Mouse (Mus musculus): Measurements from ENCODE around the gene Bmp8a. TPM values are rescaled to one million over a fixed set of nuclear protein-coding genes. Genes with fewer than 3 reads are reported as not detected.
"Not testable (repeated sequence)": the region's sequence is repeated elsewhere in the genome, so short reads cannot be mapped to it uniquely, and the experiment has no call there.

Bmp8a gene
- polyA plus RNA-seq, 1 experiment from 2014 or later, result 0.32 TPM

- Histone ChIP-seq H3K36me3 (ENCODE audit: insufficient read depth, low read length) (peaks cover 69% of the 10 kb centered on the region), H3K9me3 (ENCODE audit: low read length) (no peaks in the 10 kb centered on the region), H3K27me3 (ENCODE audit: insufficient read depth, low read length) (no peaks in the 10 kb centered on the region), H3K4me3 (ENCODE audit: low read length) (no peak overlapping the region), H3K4me2 (replicated peaks; ENCODE audit: low read depth, low read length) (no peak overlapping the region), H3K4me1 (ENCODE audit: insufficient read depth, low read length) (no peaks in the 10 kb centered on the region), H3K9ac (replicated peaks; ENCODE audit: low read length) (no peak overlapping the region), H3K27ac (ENCODE audit: low read length) (no peak overlapping the region)
- 93% methylated on average over 7 of the region's 7 CpGs for WGBS
- no peak for ATAC-seq (ENCODE audit: low FRiP score, low TSS enrichment)
These were observed 15.6 kb upstream of the Bmp8a start for GRCm38 (mm10) chr4:123358613-123359012.

GRCm38 (mm10) chr4:123355941-123356340 lies 12.9 kb upstream of the Bmp8a start:
- H3K27ac ChIP-seq (ENCODE audit: low read length), result no peak overlapping the region
- H3K4me3 ChIP-seq (ENCODE audit: low read length), result no peak overlapping the region
- H3K9me3 ChIP-seq (ENCODE audit: low read length), result no peaks in the 10 kb centered on the region
- peaks cover 69% of the 10 kb centered on the region for H3K36me3 ChIP-seq (ENCODE audit: insufficient read depth, low read length)
- H3K4me1 ChIP-seq (ENCODE audit: insufficient read depth, low read length), result no peaks in the 10 kb centered on the region
- 83% methylated on average over 8 of the region's 8 CpGs for WGBS
- no peak for ATAC-seq (ENCODE audit: low FRiP score, low TSS enrichment)
- no peaks in the 10 kb centered on the region for H3K27me3 ChIP-seq (ENCODE audit: insufficient read depth, low read length)
- H3K9ac ChIP-seq (replicated peaks; ENCODE audit: low read length), result no peak overlapping the region
- no peak overlapping the region for H3K4me2 ChIP-seq (replicated peaks; ENCODE audit: low read depth, low read length)

GRCm38 (mm10) chr4:123353271-123353877 lies 10.3 kb upstream of the Bmp8a start:
- WGBS, result 91% methylated on average over 10 of the region's 10 CpGs
- H3K27me3 ChIP-seq (ENCODE audit: insufficient read depth, low read length), result no peaks in the 10 kb centered on the region
- no peak overlapping the region for H3K27ac ChIP-seq (ENCODE audit: low read length)
- no peaks in the 10 kb centered on the region for H3K4me1 ChIP-seq (ENCODE audit: insufficient read depth, low read length)
- peaks cover 63% of the 10 kb centered on the region for H3K36me3 ChIP-seq (ENCODE audit: insufficient read depth, low read length)
- H3K4me2 ChIP-seq (replicated peaks; ENCODE audit: low read depth, low read length), result no peak overlapping the region
- H3K4me3 ChIP-seq (ENCODE audit: low read length), result no peak overlapping the region
- no peak overlapping the region for H3K9ac ChIP-seq (replicated peaks; ENCODE audit: low read length)
- H3K9me3 ChIP-seq (ENCODE audit: low read length), result no peaks in the 10 kb centered on the region
- no peak for ATAC-seq (ENCODE audit: low FRiP score, low TSS enrichment)

DNA sequence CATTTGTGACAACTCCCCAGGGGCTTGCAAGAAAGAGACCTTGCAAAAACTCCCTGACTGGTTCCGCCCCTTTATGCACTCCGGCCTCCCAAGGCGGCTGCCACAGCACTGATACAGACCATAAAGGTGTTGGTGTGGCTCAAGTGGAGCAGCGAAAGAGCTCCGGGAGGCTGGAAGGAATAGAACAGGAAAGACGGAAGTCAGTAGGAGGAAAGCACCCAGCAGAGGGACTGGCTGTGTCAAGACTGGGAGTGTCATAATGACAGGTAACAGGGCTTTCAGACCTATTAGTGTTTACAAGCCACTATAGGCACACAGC lies 378 bp upstream of the Bmp8a start:
- peak; percentile 4; the same call in 1 of the 2 replicates for ATAC-seq (ENCODE audit: low FRiP score, low TSS enrichment)
- peak overlapping the region; percentile 47; the same call in 1 of the 2 replicates for H3K9ac ChIP-seq (replicated peaks; ENCODE audit: low read length)
- H3K9me3 ChIP-seq (ENCODE audit: low read length), result no peaks in the 10 kb centered on the region
- 3% methylated on average over 6 of the region's 6 CpGs for WGBS
- peaks cover 12% of the 10 kb centered on the region for H3K4me1 ChIP-seq (ENCODE audit: insufficient read depth, low read length)
- H3K27me3 ChIP-seq (ENCODE audit: insufficient read depth, low read length), result peaks cover 37% of the 10 kb centered on the region
- no peak overlapping the region for H3K27ac ChIP-seq (ENCODE audit: low read length)
- H3K36me3 ChIP-seq (ENCODE audit: insufficient read depth, low read length), result no peaks in the 10 kb centered on the region
- peak overlapping the region; percentile 92 for H3K4me2 ChIP-seq (replicated peaks; ENCODE audit: low read depth, low read length)
- peak overlapping the region; percentile 57 for H3K4me3 ChIP-seq (ENCODE audit: low read length)

- ATAC-seq (ENCODE audit: low FRiP score, low TSS enrichment), result no peak; the same call in 1 of the 2 replicates
- peaks cover 12% of the 10 kb centered on the region for H3K4me1 ChIP-seq (ENCODE audit: insufficient read depth, low read length)
- no peak overlapping the region for H3K27ac ChIP-seq (ENCODE audit: low read length)
- peak overlapping the region; percentile 92 for H3K4me2 ChIP-seq (replicated peaks; ENCODE audit: low read depth, low read length)
- peak overlapping the region; percentile 57 for H3K4me3 ChIP-seq (ENCODE audit: low read length)
- H3K27me3 ChIP-seq (ENCODE audit: insufficient read depth, low read length), result peaks cover 37% of the 10 kb centered on the region
- 3% methylated on average over 42 of the region's 43 CpGs for WGBS
- H3K9me3 ChIP-seq (ENCODE audit: low read length), result no peaks in the 10 kb centered on the region
- peak overlapping the region; percentile 31; the same call in 1 of the 2 replicates for H3K9ac ChIP-seq (replicated peaks; ENCODE audit: low read length)
- H3K36me3 ChIP-seq (ENCODE audit: insufficient read depth, low read length), result no peaks in the 10 kb centered on the region
These were observed 886 bp downstream of the Bmp8a start for GRCm38 (mm10) chr4:123342091-123342641.

- Histone ChIP-seq H3K9ac (replicated peaks; ENCODE audit: low read length) (no peak overlapping the region), H3K4me3 (ENCODE audit: low read length) (no peak overlapping the region), H3K4me2 (replicated peaks; ENCODE audit: low read depth, low read length) (no peak overlapping the region), H3K27me3 (ENCODE audit: insufficient read depth, low read length) (peaks cover 37% of the 10 kb centered on the region), H3K27ac (ENCODE audit: low read length) (no peak overlapping the region), H3K36me3 (ENCODE audit: insufficient read depth, low read length) (no peaks in the 10 kb centered on the region), H3K4me1 (ENCODE audit: insufficient read depth, low read length) (peaks cover 12% of the 10 kb centered on the region), H3K9me3 (ENCODE audit: low read length) (no peaks in the 10 kb centered on the region)
- no peak for ATAC-seq (ENCODE audit: low FRiP score, low TSS enrichment)
- 75% methylated on average over 5 of the region's 5 CpGs for WGBS
These were observed 2.8 kb downstream of the Bmp8a start for GRCm38 (mm10) chr4:123340232-123340631.

DNA sequence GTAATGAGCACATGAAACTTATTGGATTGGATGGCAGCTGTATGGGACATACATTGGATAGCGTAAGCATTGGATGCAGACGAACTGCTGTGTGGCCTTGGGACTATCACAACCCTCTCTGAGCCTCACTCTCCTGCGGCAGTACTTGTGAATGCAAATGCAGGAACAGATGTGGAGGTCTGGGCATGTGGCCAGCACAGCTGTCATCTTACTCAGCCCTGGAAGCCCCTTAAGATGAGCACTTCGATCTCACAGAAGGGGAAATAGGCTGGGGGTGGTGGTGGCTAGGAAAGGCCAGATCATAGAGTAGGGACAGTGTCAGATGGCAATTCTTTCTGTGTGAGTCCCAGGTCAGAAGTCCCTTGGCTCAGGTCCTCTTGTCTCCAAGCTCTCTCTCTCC lies 5.4 kb downstream of the Bmp8a start:
- H3K4me1 ChIP-seq (ENCODE audit: insufficient read depth, low read length), result peaks cover 7% of the 10 kb centered on the region
- H3K27me3 ChIP-seq (ENCODE audit: insufficient read depth, low read length), result peaks cover 25% of the 10 kb centered on the region
- no peak overlapping the region for H3K4me3 ChIP-seq (ENCODE audit: low read length)
- no peak overlapping the region for H3K4me2 ChIP-seq (replicated peaks; ENCODE audit: low read depth, low read length)
- 69% methylated on average over 4 of the region's 4 CpGs for WGBS
- H3K27ac ChIP-seq (ENCODE audit: low read length), result no peak overlapping the region
- no peak for ATAC-seq (ENCODE audit: low FRiP score, low TSS enrichment)
- no peak overlapping the region for H3K9ac ChIP-seq (replicated peaks; ENCODE audit: low read length)
- peaks cover 4% of the 10 kb centered on the region; the same call in 1 of the 2 replicates for H3K9me3 ChIP-seq (ENCODE audit: low read length)
- no peaks in the 10 kb centered on the region for H3K36me3 ChIP-seq (ENCODE audit: insufficient read depth, low read length)

GRCm38 (mm10) chr4:123335796-123336585 lies 7.1 kb downstream of the Bmp8a start:
- H3K27me3 ChIP-seq (ENCODE audit: insufficient read depth, low read length), result peaks cover 9% of the 10 kb centered on the region
- WGBS, result 70% methylated on average over 14 of the region's 14 CpGs
- no peak for ATAC-seq (ENCODE audit: low FRiP score, low TSS enrichment)

DNA sequence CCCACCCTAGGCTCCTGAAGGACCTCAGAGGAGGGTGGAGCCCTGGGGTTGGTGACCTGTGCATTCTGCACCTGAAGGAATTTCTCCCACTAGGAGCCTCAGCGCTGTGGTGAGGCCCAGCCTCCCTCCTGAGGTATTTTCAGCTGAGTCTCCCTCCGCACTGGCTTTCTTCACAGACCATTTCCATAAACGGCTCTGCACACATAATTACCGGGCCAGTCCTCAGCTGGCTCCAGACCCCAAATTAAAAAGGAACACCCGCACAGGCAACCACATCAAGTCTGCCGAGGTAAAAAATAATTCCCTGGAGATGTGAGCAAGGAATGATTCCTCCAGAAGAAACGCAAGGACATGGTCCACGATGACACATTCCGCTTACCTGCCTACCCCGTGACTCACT lies 7.8 kb downstream of the Bmp8a start:
- H3K27me3 ChIP-seq (ENCODE audit: insufficient read depth, low read length); H3K36me3 ChIP-seq (ENCODE audit: insufficient read depth, low read length); H3K4me3 ChIP-seq (ENCODE audit: low read length); H3K27ac ChIP-seq (ENCODE audit: low read length); H3K4me1 ChIP-seq (ENCODE audit: insufficient read depth, low read length); H3K9ac ChIP-seq (replicated peaks; ENCODE audit: low read length); H3K4me2 ChIP-seq (replicated peaks; ENCODE audit: low read depth, low read length); H3K9me3 ChIP-seq (ENCODE audit: low read length): not testable (repeated sequence)
- 0 out of 2 replicates have a peak, but pooled peaks have one; percentile 13 for ATAC-seq (ENCODE audit: low FRiP score, low TSS enrichment)
- WGBS, result 76% methylated on average over 10 of the region's 10 CpGs

More at GRCm38 (mm10) chr4:123335796-123336585, 7.1 kb downstream of the Bmp8a start:
- Histone ChIP-seq H3K36me3 (ENCODE audit: insufficient read depth, low read length) (no peaks in the 10 kb centered on the region), H3K4me3 (ENCODE audit: low read length) (no peak overlapping the region), H3K9me3 (ENCODE audit: low read length) (peaks cover 4% of the 10 kb centered on the region; the same call in 1 of the 2 replicates), H3K4me1 (ENCODE audit: insufficient read depth, low read length) (no peaks in the 10 kb centered on the region), H3K9ac (replicated peaks; ENCODE audit: low read length) (no peak overlapping the region), H3K27ac (ENCODE audit: low read length) (no peak overlapping the region), H3K4me2 (replicated peaks; ENCODE audit: low read depth, low read length) (no peak overlapping the region)

DNA sequence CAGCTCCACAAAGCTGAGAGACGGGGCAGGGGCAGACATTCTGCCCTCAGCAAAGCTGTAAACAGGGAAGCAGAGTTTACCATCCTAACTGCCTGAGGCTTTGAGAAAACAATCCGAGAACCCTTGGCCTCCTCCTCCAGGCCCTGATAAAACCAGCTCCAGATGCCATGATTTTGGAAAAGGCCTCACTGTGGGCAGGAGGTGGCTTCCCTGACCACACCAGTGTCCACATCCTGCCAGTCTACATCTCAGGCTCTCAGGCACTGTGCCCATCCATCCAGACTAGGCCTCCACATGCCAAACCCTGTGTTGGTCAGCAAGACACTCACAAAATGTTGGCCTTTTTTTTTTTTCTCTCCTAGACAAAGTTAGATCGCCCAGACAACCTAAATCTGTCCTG lies 8.9 kb downstream of the Bmp8a start:
- H3K27me3 ChIP-seq (ENCODE audit: insufficient read depth, low read length), result no peaks in the 10 kb centered on the region; the same call in 1 of the 2 replicates
- 52% methylated on average over 3 of the region's 3 CpGs for WGBS

More for the DNA sequence above, 8.9 kb downstream of the Bmp8a start:
- H3K4me1 ChIP-seq (ENCODE audit: insufficient read depth, low read length), result no peaks in the 10 kb centered on the region
- H3K4me2 ChIP-seq (replicated peaks; ENCODE audit: low read depth, low read length), result no peak overlapping the region
- H3K36me3 ChIP-seq (ENCODE audit: insufficient read depth, low read length), result no peaks in the 10 kb centered on the region
- no peak for ATAC-seq (ENCODE audit: low FRiP score, low TSS enrichment)
- H3K9me3 ChIP-seq (ENCODE audit: low read length), result peaks cover 4% of the 10 kb centered on the region; the same call in 1 of the 2 replicates
- no peak overlapping the region for H3K4me3 ChIP-seq (ENCODE audit: low read length)
- H3K27ac ChIP-seq (ENCODE audit: low read length), result no peak overlapping the region
- H3K9ac ChIP-seq (replicated peaks; ENCODE audit: low read length), result no peak overlapping the region
